Mouse (Mus musculus): ENCODE measurements around the gene Fes. TPM values are rescaled to one million over a fixed set of nuclear protein-coding genes. Genes with fewer than 3 reads are reported as not detected.

The Fes gene
- polyA plus RNA-seq, 1 experiment: 10.0 TPM

GRCm38 (mm10) chr7:80370649-80371040, 17.1 kb downstream of the Fes start:
- WGBS: under 1% methylated on average over 31 of the region's 31 CpGs
- no peaks in the 10 kb centered on the region for H3K27me3 ChIP-seq (replicated peaks; ENCODE audit: control insufficient read depth, insufficient read depth, low read length)

GRCm38 (mm10) chr7:80369967-80370431, 17.7 kb downstream of the Fes start:
- Histone ChIP-seq H3K4me3 (ENCODE audit: insufficient read depth, low read depth, low read length) (peak overlapping the region; percentile 79; the same call in 1 of the 2 replicates), H3K27ac (ENCODE audit: insufficient read depth, low read depth, low read length) (peak overlapping the region; percentile 13; the same call in 1 of the 2 replicates), H3K27me3 (replicated peaks; ENCODE audit: control insufficient read depth, insufficient read depth, low read length) (no peaks in the 10 kb centered on the region), H3K4me1 (ENCODE audit: control insufficient read depth, insufficient read depth, low read length) (peaks cover 2% of the 10 kb centered on the region; the same call in 1 of the 2 replicates), H3K36me3 (ENCODE audit: control insufficient read depth, insufficient read depth, low read length) (no peaks in the 10 kb centered on the region)
- 57% methylated on average over 4 of the region's 4 CpGs for WGBS
- TF ChIP-seq CTCF (conservative IDR thresholded peaks at IDR 0.05; ENCODE audit: insufficient read depth, insufficient read length, low read depth, low read length): no peak
- TF ChIP-seq POLR2A (IDR thresholded peaks at IDR 0.05; ENCODE audit: low read depth, low read length): no peak
- no peak for DNase-seq

More at GRCm38 (mm10) chr7:80370649-80371040, 17.1 kb downstream of the Fes start:
- no peak for TF ChIP-seq CTCF (conservative IDR thresholded peaks at IDR 0.05; ENCODE audit: insufficient read depth, insufficient read length, low read depth, low read length)
- TF ChIP-seq POLR2A (IDR thresholded peaks at IDR 0.05; ENCODE audit: low read depth, low read length): no peak
- Histone ChIP-seq H3K36me3 (ENCODE audit: control insufficient read depth, insufficient read depth, low read length) (no peaks in the 10 kb centered on the region), H3K4me3 (ENCODE audit: insufficient read depth, low read depth, low read length) (peak overlapping the region; percentile 79), H3K4me1 (ENCODE audit: control insufficient read depth, insufficient read depth, low read length) (peaks cover 2% of the 10 kb centered on the region; the same call in 1 of the 2 replicates), H3K27ac (ENCODE audit: insufficient read depth, low read depth, low read length) (peak overlapping the region; percentile 13)
- DNase-seq: peak; percentile 90

GRCm38 (mm10) chr7:80369461-80369860, 18.3 kb downstream of the Fes start:
- TF ChIP-seq POLR2A (IDR thresholded peaks at IDR 0.05; ENCODE audit: low read depth, low read length): no peak
- no peak for TF ChIP-seq CTCF (conservative IDR thresholded peaks at IDR 0.05; ENCODE audit: insufficient read depth, insufficient read length, low read depth, low read length)
- no peak for DNase-seq
- Histone ChIP-seq H3K36me3 (ENCODE audit: control insufficient read depth, insufficient read depth, low read length) (no peaks in the 10 kb centered on the region), H3K27me3 (replicated peaks; ENCODE audit: control insufficient read depth, insufficient read depth, low read length) (no peaks in the 10 kb centered on the region), H3K4me1 (ENCODE audit: control insufficient read depth, insufficient read depth, low read length) (peaks cover 2% of the 10 kb centered on the region; the same call in 1 of the 2 replicates), H3K4me3 (ENCODE audit: insufficient read depth, low read depth, low read length) (no peak overlapping the region), H3K27ac (ENCODE audit: insufficient read depth, low read depth, low read length) (no peak overlapping the region)
- 55% methylated on average over 5 of the region's 5 CpGs for WGBS

- H3K27me3 ChIP-seq (replicated peaks; ENCODE audit: control insufficient read depth, insufficient read depth, low read length): no peaks in the 10 kb centered on the region
- peaks cover 2% of the 10 kb centered on the region; the same call in 1 of the 2 replicates for H3K4me1 ChIP-seq (ENCODE audit: control insufficient read depth, insufficient read depth, low read length)
- no peak overlapping the region for H3K4me3 ChIP-seq (ENCODE audit: insufficient read depth, low read depth, low read length)
- WGBS: 68% methylated on average over 20 of the region's 20 CpGs
- no peaks in the 10 kb centered on the region for H3K36me3 ChIP-seq (ENCODE audit: control insufficient read depth, insufficient read depth, low read length)
- TF ChIP-seq CTCF (conservative IDR thresholded peaks at IDR 0.05; ENCODE audit: insufficient read depth, insufficient read length, low read depth, low read length): no peak
- DNase-seq: no peak
- H3K27ac ChIP-seq (ENCODE audit: insufficient read depth, low read depth, low read length): no peak overlapping the region
Measured at GRCm38 (mm10) chr7:80368635-80369421, 18.9 kb downstream of the Fes start.

GRCm38 (mm10) chr7:80368009-80368408, 19.7 kb downstream of the Fes start:
- Histone ChIP-seq H3K36me3 (ENCODE audit: control insufficient read depth, insufficient read depth, low read length) (no peaks in the 10 kb centered on the region), H3K4me1 (ENCODE audit: control insufficient read depth, insufficient read depth, low read length) (peaks cover 2% of the 10 kb centered on the region; the same call in 1 of the 2 replicates), H3K27ac (ENCODE audit: insufficient read depth, low read depth, low read length) (no peak overlapping the region), H3K27me3 (replicated peaks; ENCODE audit: control insufficient read depth, insufficient read depth, low read length) (no peaks in the 10 kb centered on the region), H3K4me3 (ENCODE audit: insufficient read depth, low read depth, low read length) (no peak overlapping the region)
- DNase-seq: no peak
- 83% methylated on average over 9 of the region's 9 CpGs for WGBS
- no peak for TF ChIP-seq POLR2A (IDR thresholded peaks at IDR 0.05; ENCODE audit: low read depth, low read length)

GRCm38 (mm10) chr7:80367232-80367631, 20.5 kb downstream of the Fes start:
- Histone ChIP-seq H3K27me3 (replicated peaks; ENCODE audit: control insufficient read depth, insufficient read depth, low read length) (no peaks in the 10 kb centered on the region), H3K36me3 (ENCODE audit: control insufficient read depth, insufficient read depth, low read length) (no peaks in the 10 kb centered on the region), H3K4me3 (ENCODE audit: insufficient read depth, low read depth, low read length) (no peak overlapping the region), H3K27ac (ENCODE audit: insufficient read depth, low read depth, low read length) (no peak overlapping the region), H3K4me1 (ENCODE audit: control insufficient read depth, insufficient read depth, low read length) (peaks cover 2% of the 10 kb centered on the region; the same call in 1 of the 2 replicates)
- WGBS: 98% methylated on average over 7 of the region's 7 CpGs
- TF ChIP-seq POLR2A (IDR thresholded peaks at IDR 0.05; ENCODE audit: low read depth, low read length): no peak
- TF ChIP-seq CTCF (conservative IDR thresholded peaks at IDR 0.05; ENCODE audit: insufficient read depth, insufficient read length, low read depth, low read length): no peak
- DNase-seq: no peak

GRCm38 (mm10) chr7:80365759-80366158, 22.0 kb downstream of the Fes start:
- peak; percentile 50 for DNase-seq
- H3K27me3 ChIP-seq (replicated peaks; ENCODE audit: control insufficient read depth, insufficient read depth, low read length): no peaks in the 10 kb centered on the region
- 56% methylated on average over 2 of the region's 2 CpGs for WGBS
- no peaks in the 10 kb centered on the region for H3K4me1 ChIP-seq (ENCODE audit: control insufficient read depth, insufficient read depth, low read length)
- TF ChIP-seq POLR2A (IDR thresholded peaks at IDR 0.05; ENCODE audit: low read depth, low read length) (no peak), CTCF (conservative IDR thresholded peaks at IDR 0.05; ENCODE audit: insufficient read depth, insufficient read length, low read depth, low read length) (no peak)
- no peak overlapping the region for H3K27ac ChIP-seq (ENCODE audit: insufficient read depth, low read depth, low read length)
- H3K4me3 ChIP-seq (ENCODE audit: insufficient read depth, low read depth, low read length): no peak overlapping the region
- no peaks in the 10 kb centered on the region for H3K36me3 ChIP-seq (ENCODE audit: control insufficient read depth, insufficient read depth, low read length)

All from kidney, adult 2 months (tissue).